Mouse (Mus musculus): ENCODE measurements around the gene Cdc40. TPM values are rescaled to one million over a fixed set of nuclear protein-coding genes. Genes with fewer than 3 reads are reported as not detected.

Gene Cdc40
- polyA plus RNA-seq, 2 experiments = 8.9 to 11.1 TPM

GRCm38 (mm10) chr10:40872052-40872451 lies 11.1 kb downstream of the Cdc40 start:
- Histone ChIP-seq H3K27ac (no peak overlapping the region), H3K9ac (replicated peaks) (no peak overlapping the region), H3K36me3 (replicated peaks; ENCODE audit: control insufficient read depth, insufficient read depth, low read depth) (no peaks in the 10 kb centered on the region), H3K27me3 (ENCODE audit: control insufficient read depth, insufficient read depth, low read length) (no peaks in the 10 kb centered on the region), H3K4me3 (ENCODE audit: insufficient read depth in 1 of 2, low read depth in 2 of 2, low read length in 2 of 2) (no peak overlapping the region), H3K4me1 (replicated peaks; ENCODE audit: control insufficient read depth in 2 of 2, insufficient read depth in 2 of 2, low read length in 1 of 2) (peaks cover 0 to 3% of the 10 kb centered on the region in 2 experiments; a peak in 1 of 4 replicates), H3K4me2 (ENCODE audit: low read depth) (no peak overlapping the region), H3K9me3 (ENCODE audit: control insufficient read depth, low read length) (no peaks in the 10 kb centered on the region)
- DNase-seq (ENCODE audit: low read depth in 3 of 3, low spot score in 3 of 3) (no peak), ATAC-seq (ENCODE audit: insufficient read depth) (no peak)
- TF ChIP-seq EP300 (IDR thresholded peaks at IDR 0.05; ENCODE audit: low read depth) (no peak), CTCF (IDR thresholded peaks at IDR 0.05; ENCODE audit: low read depth) (no peak)
- 39% methylated on average over 2 of the region's 2 CpGs for WGBS (ENCODE audit: insufficient replicate concordance)

DNA sequence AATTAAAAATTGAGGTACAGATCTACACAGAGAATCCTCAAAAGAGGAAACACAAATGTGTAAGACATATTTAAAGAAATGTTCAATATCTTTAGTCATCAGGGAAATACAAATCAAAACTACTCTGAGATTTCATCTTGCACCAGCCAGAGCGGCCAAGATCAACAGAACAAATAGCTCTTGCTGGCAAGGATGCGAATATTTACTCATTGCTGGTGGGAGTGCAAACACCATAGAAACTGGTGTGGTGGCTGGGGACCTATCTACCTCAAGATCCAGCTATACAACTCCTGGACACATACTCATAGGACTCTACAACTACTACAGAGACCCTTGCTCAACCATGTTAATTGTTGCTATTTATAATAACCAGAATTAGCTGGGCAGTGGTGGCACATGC lies 11.8 kb downstream of the Cdc40 start:
- no peaks in the 10 kb centered on the region for H3K27me3 ChIP-seq (ENCODE audit: control insufficient read depth, insufficient read depth, low read length)
- H3K4me2 ChIP-seq (ENCODE audit: low read depth) = no peak overlapping the region
- peaks cover 0 to 3% of the 10 kb centered on the region in 2 experiments; a peak in 1 of 4 replicates for H3K4me1 ChIP-seq (replicated peaks; ENCODE audit: control insufficient read depth in 2 of 2, insufficient read depth in 2 of 2, low read length in 1 of 2)
- H3K9ac ChIP-seq (replicated peaks) = no peak overlapping the region
- no peak overlapping the region for H3K4me3 ChIP-seq (ENCODE audit: insufficient read depth in 1 of 2, low read depth in 2 of 2, low read length in 2 of 2)
- ATAC-seq (ENCODE audit: insufficient read depth) (no peak), DNase-seq (ENCODE audit: low read depth in 3 of 3, low spot score in 3 of 3) (no peak)
- H3K9me3 ChIP-seq (ENCODE audit: control insufficient read depth, low read length) = no peaks in the 10 kb centered on the region
- WGBS (ENCODE audit: insufficient replicate concordance) = 71% methylated on average over 2 of the region's 2 CpGs
- TF ChIP-seq EP300 (IDR thresholded peaks at IDR 0.05; ENCODE audit: low read depth) (no peak), CTCF (IDR thresholded peaks at IDR 0.05; ENCODE audit: low read depth) (no peak)
- no peaks in the 10 kb centered on the region for H3K36me3 ChIP-seq (replicated peaks; ENCODE audit: control insufficient read depth, insufficient read depth, low read depth)
- no peak overlapping the region for H3K27ac ChIP-seq

GRCm38 (mm10) chr10:40868081-40868480 lies 15.0 kb downstream of the Cdc40 start:
- H3K27ac ChIP-seq = no peak overlapping the region
- H3K4me2 ChIP-seq (ENCODE audit: low read depth) = no peak overlapping the region
- DNase-seq (ENCODE audit: low read depth in 3 of 3, low spot score in 3 of 3) (no peak), ATAC-seq (ENCODE audit: insufficient read depth) (no peak)
- no peaks in the 10 kb centered on the region for H3K9me3 ChIP-seq (ENCODE audit: control insufficient read depth, low read length)
- no peak for TF ChIP-seq CTCF (IDR thresholded peaks at IDR 0.05; ENCODE audit: low read depth)
- TF ChIP-seq EP300 (IDR thresholded peaks at IDR 0.05; ENCODE audit: low read depth) = no peak
- no peak overlapping the region for H3K4me3 ChIP-seq (ENCODE audit: insufficient read depth in 1 of 2, low read depth in 2 of 2, low read length in 2 of 2)
- WGBS (ENCODE audit: insufficient replicate concordance) = 86% methylated on average over 2 of the region's 2 CpGs
- H3K9ac ChIP-seq (replicated peaks) = no peak overlapping the region
- H3K27me3 ChIP-seq (ENCODE audit: control insufficient read depth, insufficient read depth, low read length) = no peaks in the 10 kb centered on the region
- H3K4me1 ChIP-seq (replicated peaks; ENCODE audit: control insufficient read depth in 2 of 2, insufficient read depth in 2 of 2, low read length in 1 of 2) = peaks cover 0 to 3% of the 10 kb centered on the region in 2 experiments; a peak in 1 of 4 replicates
- no peaks in the 10 kb centered on the region for H3K36me3 ChIP-seq (replicated peaks; ENCODE audit: control insufficient read depth, insufficient read depth, low read depth)

DNA sequence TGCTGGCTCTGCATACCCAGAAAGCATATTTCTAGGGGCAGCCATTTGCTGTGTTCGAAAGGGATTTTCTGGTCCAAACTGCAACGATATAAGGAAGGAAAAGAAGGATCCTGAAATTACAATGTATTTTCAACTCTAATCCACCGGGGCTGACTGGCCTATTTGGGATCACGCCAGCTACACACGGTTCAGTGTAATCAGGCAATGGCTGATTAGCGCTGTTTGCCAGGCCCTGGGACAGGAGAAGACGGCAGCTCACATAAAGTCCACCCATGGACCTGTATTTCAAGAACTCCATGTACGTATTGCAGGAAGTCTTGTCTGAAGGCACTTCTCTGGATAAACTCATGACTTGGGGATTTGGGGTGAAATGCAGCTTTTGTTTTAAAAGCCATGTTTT lies 25.5 kb downstream of the Cdc40 start:
- H3K27me3 ChIP-seq (ENCODE audit: control insufficient read depth, insufficient read depth, low read length) = no peaks in the 10 kb centered on the region
- H3K9me3 ChIP-seq (ENCODE audit: control insufficient read depth, low read length) = no peaks in the 10 kb centered on the region
- ATAC-seq (ENCODE audit: insufficient read depth) = no peak
- no peaks in the 10 kb centered on the region for H3K4me1 ChIP-seq (replicated peaks; ENCODE audit: control insufficient read depth in 2 of 2, insufficient read depth in 2 of 2, low read length in 1 of 2)
- H3K9ac ChIP-seq (replicated peaks) = no peak overlapping the region
- no peak overlapping the region for H3K27ac ChIP-seq
- WGBS (ENCODE audit: insufficient replicate concordance) = 75% methylated on average over 8 of the region's 8 CpGs
- no peak for DNase-seq (ENCODE audit: low read depth in 3 of 3, low spot score in 3 of 3)
- TF ChIP-seq CTCF (IDR thresholded peaks at IDR 0.05; ENCODE audit: low read depth) (no peak), EP300 (IDR thresholded peaks at IDR 0.05; ENCODE audit: low read depth) (no peak)
- no peaks in the 10 kb centered on the region for H3K36me3 ChIP-seq (replicated peaks; ENCODE audit: control insufficient read depth, insufficient read depth, low read depth)
- no peak overlapping the region for H3K4me3 ChIP-seq (ENCODE audit: insufficient read depth in 1 of 2, low read depth in 2 of 2, low read length in 2 of 2)
- no peak overlapping the region for H3K4me2 ChIP-seq (ENCODE audit: low read depth)

DNA sequence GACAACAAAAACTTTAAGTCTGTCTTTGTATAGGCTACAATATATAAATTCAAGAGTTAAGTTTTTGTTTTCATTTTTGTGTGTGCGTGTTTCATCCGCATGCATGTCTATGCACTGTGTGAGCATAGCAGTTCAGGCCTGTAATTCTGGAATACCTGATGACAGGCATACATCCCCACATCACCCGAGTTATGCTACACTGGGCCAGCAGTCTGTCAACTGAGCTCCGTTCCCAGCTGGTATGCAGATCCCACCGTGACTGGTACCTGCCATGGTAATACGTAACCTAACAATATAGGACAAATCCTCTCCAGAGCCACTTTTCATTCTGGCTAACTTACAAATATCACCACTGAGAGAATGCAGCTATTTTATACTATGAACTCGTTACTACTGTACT lies 26.4 kb downstream of the Cdc40 start:
- H3K36me3 ChIP-seq (replicated peaks; ENCODE audit: control insufficient read depth, insufficient read depth, low read depth) = no peaks in the 10 kb centered on the region
- no peak overlapping the region for H3K9ac ChIP-seq (replicated peaks)
- H3K9me3 ChIP-seq (ENCODE audit: control insufficient read depth, low read length) = no peaks in the 10 kb centered on the region
- H3K27ac ChIP-seq = no peak overlapping the region
- no peaks in the 10 kb centered on the region for H3K4me1 ChIP-seq (replicated peaks; ENCODE audit: control insufficient read depth in 2 of 2, insufficient read depth in 2 of 2, low read length in 1 of 2)
- no peak for DNase-seq (ENCODE audit: low read depth in 3 of 3, low spot score in 3 of 3)
- H3K27me3 ChIP-seq (ENCODE audit: control insufficient read depth, insufficient read depth, low read length) = no peaks in the 10 kb centered on the region
- no peak overlapping the region for H3K4me3 ChIP-seq (ENCODE audit: insufficient read depth in 1 of 2, low read depth in 2 of 2, low read length in 2 of 2)
- WGBS (ENCODE audit: insufficient replicate concordance) = 86% methylated on average over 7 of the region's 7 CpGs
- H3K4me2 ChIP-seq (ENCODE audit: low read depth) = no peak overlapping the region
- TF ChIP-seq CTCF (IDR thresholded peaks at IDR 0.05; ENCODE audit: low read depth) = no peak
- no peak for TF ChIP-seq EP300 (IDR thresholded peaks at IDR 0.05; ENCODE audit: low read depth)
- no peak for ATAC-seq (ENCODE audit: insufficient read depth)

All from liver, embryonic 14.5 days (tissue).